Mouse (Mus musculus) cerebellum, postnatal 25 days (tissue): ENCODE results near the gene 5730522E02Rik.

ENCODE experiments used
- DNase-seq, 2 experiments: peaks; one replicate each; pipeline ENCODE4 v3.0.0; 2021; ENCODE audit warnings: mixed read lengths in 2 of 2

Gene 5730522E02Rik

DNA sequence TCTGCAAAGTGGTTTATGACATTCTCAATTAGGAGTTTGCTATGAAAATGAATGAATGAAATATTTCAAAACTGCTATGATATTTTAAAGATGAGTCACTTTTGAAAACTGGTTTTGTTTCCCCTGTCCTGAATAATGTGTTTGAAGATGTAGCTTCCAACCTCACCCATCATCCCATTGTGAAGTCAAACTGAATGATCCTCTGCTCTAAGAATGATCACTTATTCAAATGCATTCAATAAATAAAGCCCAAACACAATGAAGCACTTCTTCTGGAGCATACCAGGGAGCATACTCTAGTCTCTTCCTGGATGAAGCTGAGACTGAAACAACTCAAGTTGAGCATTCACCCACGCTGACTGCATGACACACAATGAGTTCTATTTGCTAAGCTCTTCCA is 438.3 kb downstream of the 5730522E02Rik start:
- DNase-seq = no peak

GRCm38 (mm10) chr11:25770991-25771568 is 439.5 kb downstream of the 5730522E02Rik start:
- no peak for DNase-seq

GRCm38 (mm10) chr11:25767584-25768333 is 442.8 kb downstream of the 5730522E02Rik start:
- DNase-seq = no peak

DNA sequence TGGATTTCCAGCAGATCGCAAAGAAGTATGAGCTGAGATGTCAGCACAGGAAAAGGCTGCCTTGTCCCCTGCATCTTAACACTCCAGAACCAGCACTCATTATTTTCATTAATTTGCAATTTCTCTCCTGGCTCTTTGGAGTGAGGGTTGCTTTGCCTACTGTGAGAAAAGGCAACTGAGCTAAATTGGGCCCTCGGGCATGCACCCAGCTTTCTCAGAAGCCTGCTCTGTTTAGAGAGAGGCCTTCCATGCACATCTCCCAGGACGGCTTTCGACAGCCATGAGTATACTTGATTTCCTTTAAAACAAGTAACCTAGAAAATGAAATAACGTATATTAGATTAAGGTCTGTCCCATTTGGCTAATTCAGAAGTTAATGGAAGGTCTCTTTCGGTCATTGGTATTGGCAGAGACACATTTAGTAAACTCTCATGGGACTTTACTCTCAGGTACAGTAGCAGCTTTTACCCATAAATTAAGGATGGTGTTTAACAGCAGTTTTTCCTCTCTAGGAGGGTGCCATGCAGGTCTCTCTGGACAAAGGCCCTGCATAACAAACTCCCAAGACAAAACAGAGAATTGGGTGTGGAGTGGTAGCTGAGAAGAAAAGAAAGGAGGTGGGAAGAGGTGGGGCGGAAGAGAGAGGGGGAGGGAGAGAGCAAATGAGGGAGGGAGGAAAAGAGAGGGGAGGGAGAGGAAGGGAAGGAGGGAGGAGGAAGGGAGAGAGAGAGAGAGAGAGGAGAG is 457.2 kb downstream of the 5730522E02Rik start:
- DNase-seq = no peak

- DNase-seq = no peak
Observed at GRCm38 (mm10) chr11:25752418-25752817, 458.1 kb downstream of the 5730522E02Rik start.

DNA sequence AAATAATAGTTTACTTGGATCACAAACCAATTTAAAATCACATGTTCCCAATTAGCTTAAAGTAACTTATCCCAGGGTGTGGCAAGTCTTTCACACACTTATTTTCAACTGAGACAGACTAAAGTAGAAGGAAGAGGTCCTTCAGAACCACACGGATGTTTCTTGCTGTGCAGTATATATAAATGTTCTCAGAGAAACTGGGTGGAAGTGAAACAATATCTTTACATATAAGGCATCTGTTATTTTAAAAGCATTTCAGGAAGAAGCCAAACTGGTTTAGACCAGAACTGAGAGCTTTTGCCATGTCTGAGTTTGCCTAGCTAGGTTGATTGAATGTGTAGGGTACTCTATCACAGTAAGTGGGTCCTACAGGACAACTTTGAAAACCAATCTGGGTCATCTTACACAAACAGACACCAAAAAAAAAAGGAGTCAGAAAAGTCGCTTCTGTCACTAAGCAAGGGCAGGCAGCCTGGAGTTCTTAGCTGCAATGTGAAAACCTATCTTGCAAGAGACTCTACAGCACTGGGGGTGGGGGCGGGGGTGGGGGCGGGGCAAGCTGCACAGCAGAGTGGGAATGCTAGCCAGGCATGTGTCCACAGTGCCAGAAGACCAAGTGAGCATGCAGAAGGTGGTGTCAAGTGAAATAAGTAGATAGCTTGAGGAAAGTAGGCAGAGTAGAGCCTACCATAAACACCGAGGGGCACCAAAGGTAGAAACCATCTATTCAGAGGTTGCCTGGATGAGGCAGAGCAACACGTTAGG is 463.3 kb downstream of the 5730522E02Rik start:
- DNase-seq = no peak

DNA sequence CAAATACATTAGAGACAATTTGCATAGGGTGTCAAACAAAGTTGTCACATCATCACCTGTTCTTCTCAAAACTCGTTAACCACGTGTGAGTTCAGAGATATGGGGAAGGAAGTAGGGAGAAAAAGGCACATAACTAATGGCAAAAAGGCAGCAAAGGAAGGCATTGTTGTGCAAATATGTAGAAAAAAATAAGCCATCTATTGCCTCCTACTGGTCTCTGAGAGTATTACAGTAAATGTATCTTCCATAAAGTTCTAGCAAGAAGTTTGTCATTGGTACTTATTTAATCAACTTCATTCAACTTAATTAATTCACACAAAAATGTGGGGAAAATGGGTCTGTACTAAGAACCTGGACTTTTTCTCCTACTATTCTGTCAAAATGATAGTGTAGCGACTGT is 466.9 kb downstream of the 5730522E02Rik start:
- no peak for DNase-seq

- DNase-seq = no peak
Observed at GRCm38 (mm10) chr11:25737255-25737654, 473.3 kb downstream of the 5730522E02Rik start.

- no peak for DNase-seq
Observed at GRCm38 (mm10) chr11:25729476-25729875, 481.1 kb downstream of the 5730522E02Rik start.

- DNase-seq = peak in 1 of 2 experiments; percentile 3
Observed at GRCm38 (mm10) chr11:25715447-25716321, 494.9 kb downstream of the 5730522E02Rik start.

GRCm38 (mm10) chr11:25710559-25710958 is 500.0 kb downstream of the 5730522E02Rik start:
- DNase-seq = no peak

DNA sequence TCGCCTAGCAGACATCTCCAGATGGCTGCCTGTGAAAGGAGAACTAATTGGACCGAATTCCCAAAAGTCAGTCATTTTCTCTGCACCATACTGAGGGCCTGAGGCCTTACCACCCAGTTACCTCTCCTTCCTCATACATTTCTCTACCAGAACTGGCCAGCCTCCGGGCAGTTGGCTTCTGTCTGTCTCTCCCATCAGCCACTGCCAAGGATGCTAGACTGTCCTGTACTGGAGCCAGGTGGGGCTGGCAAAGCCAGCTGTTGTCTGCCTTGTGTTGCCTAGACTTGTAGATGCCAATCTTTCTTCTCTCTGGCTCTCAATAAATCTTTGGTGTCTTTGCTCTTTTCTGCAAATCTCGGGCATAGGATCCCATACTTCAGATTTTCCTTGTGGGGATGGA is 500.7 kb downstream of the 5730522E02Rik start:
- peak in 1 of 2 experiments; percentile 4 for DNase-seq

DNA sequence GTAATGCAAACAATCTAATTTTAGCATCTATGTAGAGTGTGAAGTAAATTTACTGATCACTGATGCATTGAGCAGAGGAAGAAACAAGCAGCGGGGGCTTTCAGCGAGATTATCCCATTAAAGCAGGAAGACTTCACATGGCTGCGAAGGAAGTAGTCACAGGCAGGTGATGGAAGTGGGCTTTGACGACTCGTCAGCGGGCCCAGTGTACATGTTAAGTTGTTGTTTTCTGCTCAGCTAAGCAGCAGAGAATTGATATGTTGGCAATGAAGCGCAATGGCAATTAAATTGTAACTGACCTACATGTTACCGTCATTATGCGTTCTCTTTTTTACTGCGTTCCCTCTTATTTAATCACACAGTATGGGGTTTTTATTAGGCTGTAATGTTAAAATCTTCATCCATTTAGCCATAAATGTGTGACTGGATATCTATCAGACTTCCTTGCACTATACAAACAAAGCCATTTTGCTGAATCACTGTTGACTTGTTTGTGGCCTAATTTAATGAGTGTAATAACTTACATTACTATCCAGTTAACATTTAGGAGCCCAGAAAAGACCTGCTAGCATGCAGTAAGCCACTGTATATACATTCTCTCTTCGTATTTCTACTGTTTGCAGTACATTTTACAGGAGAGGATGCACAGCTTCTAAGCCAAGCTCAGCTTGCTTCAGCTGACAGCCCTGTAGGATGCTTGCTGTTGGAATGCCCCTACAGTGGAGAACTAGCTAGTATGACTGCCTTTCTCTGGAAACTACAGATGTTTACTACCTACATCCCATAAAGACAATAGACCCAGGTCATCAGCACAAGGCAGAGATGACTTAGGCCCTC is 506.0 kb downstream of the 5730522E02Rik start:
- no peak for DNase-seq

- no peak for DNase-seq
Observed at GRCm38 (mm10) chr11:25702791-25703190, 507.8 kb downstream of the 5730522E02Rik start.

- no peak for DNase-seq
Observed at GRCm38 (mm10) chr11:25697508-25698193, 512.9 kb downstream of the 5730522E02Rik start.

GRCm38 (mm10) chr11:25696168-25696567 is 514.4 kb downstream of the 5730522E02Rik start:
- no peak for DNase-seq

GRCm38 (mm10) chr11:25684731-25685130 is 525.8 kb downstream of the 5730522E02Rik start:
- DNase-seq = peak in 1 of 2 experiments; percentile 10

- no peak for DNase-seq
Observed at GRCm38 (mm10) chr11:25679856-25680255, 530.7 kb downstream of the 5730522E02Rik start.

GRCm38 (mm10) chr11:25674194-25674593 is 536.4 kb downstream of the 5730522E02Rik start:
- DNase-seq = no peak

DNA sequence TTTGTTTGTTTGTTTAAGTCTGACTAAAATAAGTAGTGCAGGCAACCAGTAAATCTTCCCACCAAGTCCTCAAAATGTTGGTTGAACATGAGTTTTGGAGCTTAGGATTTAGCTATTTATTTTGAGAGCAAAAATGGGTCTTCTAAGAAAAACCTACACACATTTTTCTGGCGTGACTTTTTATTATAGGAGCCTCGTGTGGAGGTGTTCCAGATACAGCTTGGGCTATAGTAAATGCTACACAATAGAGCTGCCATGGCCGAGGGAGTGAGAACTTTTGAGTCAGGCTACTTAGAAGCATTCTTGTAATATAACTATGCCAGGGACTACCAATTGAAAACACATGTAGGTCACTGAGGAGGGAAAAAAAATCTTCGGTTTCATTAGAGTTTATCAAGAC is 540.5 kb downstream of the 5730522E02Rik start:
- DNase-seq = no peak
